Mouse (Mus musculus) heart, adult 2 months (tissue): Measurements from ENCODE around the gene Fads3. TPM values are rescaled to one million over a fixed set of nuclear protein-coding genes. Genes with fewer than 3 reads are reported as not detected.
A peak's percentile ranks its signal among the peaks of the same experiment; 100 is the strongest.

Experiments used
- DNase-seq, 2 experiments: peaks; one replicate each; pipeline ENCODE4 v3.0.0; 2021
- H3K27ac ChIP-seq: fragments of 200-600 bp; 2 replicates; pipeline ENCODE4 v1.8.1; 2022
- H3K27me3 ChIP-seq: fragments of 200-500 bp; 2 replicates; pipeline ENCODE4 v1.6.1; 2012; ENCODE audit warnings: mild to moderate bottlenecking, low read length, inconsistent platforms, mixed read lengths; ENCODE audit not compliant: control insufficient read depth, insufficient read depth
- H3K36me3 ChIP-seq: fragments of 200-500 bp; 2 replicates; pipeline ENCODE4 v1.6.1; 2012; ENCODE audit warnings: low read length, inconsistent platforms; ENCODE audit not compliant: control insufficient read depth, insufficient read depth
- H3K4me1 ChIP-seq: fragments of 200-500 bp; 2 replicates; pipeline ENCODE4 v1.6.1; 2011; ENCODE audit warnings: low read length; ENCODE audit not compliant: control insufficient read depth, insufficient read depth
- H3K4me3 ChIP-seq: fragments of 200-600 bp; 2 replicates; pipeline ENCODE4 v1.8.1; 2022
- H3K79me2 ChIP-seq: fragments of 200-500 bp; replicated peaks from 2 replicates; pipeline ENCODE4 v1.6.1; 2012; ENCODE audit warnings: mild to moderate bottlenecking, inconsistent platforms, low read length, moderate library complexity, mixed read lengths; ENCODE audit not compliant: control insufficient read depth, insufficient read depth
- H3K9ac ChIP-seq: fragments of 200-500 bp; 2 replicates; pipeline ENCODE4 v1.6.1; 2012; ENCODE audit warnings: low read depth, mild to moderate bottlenecking, control low read depth, inconsistent platforms, low read length, mixed read lengths
- CTCF ChIP-seq: fragments of 200-600 bp; IDR thresholded peaks from 2 replicates; pipeline ENCODE4 v1.8.1; 2022; ENCODE audit warnings: antibody characterized with exemption, mild to moderate bottlenecking, moderate library complexity
- EP300 ChIP-seq: fragments of 200-500 bp; IDR thresholded peaks from 2 replicates; pipeline ENCODE4 v1.6.1; 2011; ENCODE audit warnings: low read depth, low read length, control low read depth; ENCODE audit not compliant: insufficient read depth
- POLR2A ChIP-seq: fragments of 200-500 bp; IDR thresholded peaks from 2 replicates; pipeline ENCODE4 v1.6.1; 2011; ENCODE audit warnings: mild to moderate bottlenecking, low read depth, low read length, control low read depth; ENCODE audit not compliant: insufficient read depth
- WGBS: fragments of 180-500 bp; shearing (Covaris S2); methylation state at CpG from one replicate; pipeline ENCODE4 v1.1.7; 2018; 5-methylcytosine and 5-hydroxymethylcytosine counted together
- intact Hi-C: fragments of 180-260 bp; cut with DNase I; formaldehyde crosslinking; loops from one replicate; pipeline ENCODE4 v1.15.1; 2025
- polyA plus RNA-seq: library from polyadenylated mRNA; depleted of rRNA; stranded (reverse); fragments of >200 nt; gene quantifications from 2 replicates; pipeline ENCODE4 v1.2.3, GENCODE M21; 2012
- total RNA-seq, 2 experiments: library from RNA; stranded (reverse); gene quantifications; 2 replicates each; pipeline ENCODE4 v1.2.3; 2021

The Fads3 gene
- total and polyA plus RNA-seq, 3 experiments = 29.7 to 104 (median 33.7) TPM

GRCm38 (mm10) chr19:10012827-10013278, 28.5 kb upstream of the Fads3 start:
- Histone ChIP-seq H3K4me1 (peaks cover 8% of the 10 kb centered on the region), H3K9ac (no peak overlapping the region), H3K27ac (peak overlapping the region; percentile 65), H3K27me3 (no peaks in the 10 kb centered on the region), H3K4me3 (no peak overlapping the region), H3K36me3 (no peaks in the 10 kb centered on the region), H3K79me2 (no peaks in the 10 kb centered on the region)
- intact Hi-C loops = no loop called here
- peak; percentile 78 to 86 for DNase-seq
- 25% methylated on average over 6 of the region's 6 CpGs for WGBS
- TF ChIP-seq CTCF = no peak
- 0 out of 2 replicates have a peak, but pooled peaks have one; percentile 19 for TF ChIP-seq EP300
- no peak for TF ChIP-seq POLR2A

- no peak overlapping the region for H3K9ac ChIP-seq
- 50% methylated on average over 3 of the region's 3 CpGs for WGBS
- intact Hi-C loops = no loop called here
- no peak for TF ChIP-seq CTCF
- TF ChIP-seq POLR2A = no peak
- no peak for TF ChIP-seq EP300
- no peaks in the 10 kb centered on the region for H3K79me2 ChIP-seq
- no peaks in the 10 kb centered on the region for H3K36me3 ChIP-seq
- no peaks in the 10 kb centered on the region for H3K27me3 ChIP-seq
- no peak for DNase-seq
- peak overlapping the region; percentile 65 for H3K27ac ChIP-seq
- H3K4me1 ChIP-seq = peaks cover 8% of the 10 kb centered on the region
- H3K4me3 ChIP-seq = no peak overlapping the region
Observed at GRCm38 (mm10) chr19:10013348-10013747, 28.0 kb upstream of the Fads3 start.

GRCm38 (mm10) chr19:10013913-10014312, 27.5 kb upstream of the Fads3 start:
- Histone ChIP-seq H3K4me3 (no peak overlapping the region), H3K27ac (peak overlapping the region; percentile 48), H3K36me3 (no peaks in the 10 kb centered on the region), H3K27me3 (no peaks in the 10 kb centered on the region), H3K9ac (no peak overlapping the region), H3K4me1 (peaks cover 11% of the 10 kb centered on the region), H3K79me2 (no peaks in the 10 kb centered on the region)
- intact Hi-C loops = no loop called here
- DNase-seq = peak; percentile 65 to 76
- TF ChIP-seq EP300 (peak; percentile 82), POLR2A (no peak)
- 37% methylated on average over 5 of the region's 5 CpGs for WGBS

GRCm38 (mm10) chr19:10014824-10015223, 26.5 kb upstream of the Fads3 start:
- WGBS = 85% methylated on average over 13 of the region's 13 CpGs
- no peak for DNase-seq
- H3K36me3 ChIP-seq = no peaks in the 10 kb centered on the region
- peak overlapping the region; percentile 48 for H3K27ac ChIP-seq
- peaks cover 11% of the 10 kb centered on the region for H3K4me1 ChIP-seq
- no peak overlapping the region for H3K4me3 ChIP-seq
- intact Hi-C loops = no loop called here
- H3K9ac ChIP-seq = no peak overlapping the region
- H3K27me3 ChIP-seq = no peaks in the 10 kb centered on the region
- no peak for TF ChIP-seq POLR2A
- TF ChIP-seq EP300 = no peak
- no peak for TF ChIP-seq CTCF
- H3K79me2 ChIP-seq = no peaks in the 10 kb centered on the region

GRCm38 (mm10) chr19:10015442-10015841, 25.9 kb upstream of the Fads3 start:
- WGBS = 79% methylated on average over 4 of the region's 4 CpGs
- no peak for DNase-seq
- Histone ChIP-seq H3K4me3 (no peak overlapping the region), H3K27me3 (no peaks in the 10 kb centered on the region), H3K9ac (no peak overlapping the region), H3K36me3 (no peaks in the 10 kb centered on the region), H3K4me1 (peaks cover 12% of the 10 kb centered on the region), H3K79me2 (no peaks in the 10 kb centered on the region), H3K27ac (no peak overlapping the region)
- TF ChIP-seq EP300 (no peak), CTCF (no peak), POLR2A (no peak)
- intact Hi-C loops = no loop called here

- intact Hi-C loops = no loop called here
- no peak overlapping the region for H3K27ac ChIP-seq
- 86% methylated on average over 4 of the region's 4 CpGs for WGBS
- TF ChIP-seq EP300 (no peak), POLR2A (no peak), CTCF (no peak)
- H3K4me3 ChIP-seq = no peak overlapping the region
- H3K27me3 ChIP-seq = no peaks in the 10 kb centered on the region
- H3K9ac ChIP-seq = no peak overlapping the region
- no peaks in the 10 kb centered on the region for H3K36me3 ChIP-seq
- H3K4me1 ChIP-seq = peaks cover 12% of the 10 kb centered on the region
- DNase-seq = no peak
- no peaks in the 10 kb centered on the region for H3K79me2 ChIP-seq
Observed at GRCm38 (mm10) chr19:10016151-10016550, 25.2 kb upstream of the Fads3 start.
